Mouse (Mus musculus): ENCODE data around the gene Gm20777.
"Not testable (repeated sequence)": the region's sequence is repeated elsewhere in the genome, so short reads cannot be mapped to it uniquely, and the experiment has no call there.

The Gm20777 gene

GRCm38 (mm10) chrY:10752350-10752749 lies at the start of gene Gm20777:
Gene Gm20777 (minus strand): TSS chrY:10752450.
- not testable (repeated sequence) for DNase-seq (ENCODE audit: low read depth, low spot score)

GRCm38 (mm10) chrY:10709551-10709950 lies 42.7 kb downstream of the Gm20777 start:
- DNase-seq (ENCODE audit: low read depth, low spot score): not testable (repeated sequence)

GRCm38 (mm10) chrY:10708761-10709160 lies 43.5 kb downstream of the Gm20777 start:
- DNase-seq (ENCODE audit: low read depth, low spot score): not testable (repeated sequence)

- DNase-seq (ENCODE audit: low read depth, low spot score): not testable (repeated sequence)
These were observed 44.0 kb downstream of the Gm20777 start for GRCm38 (mm10) chrY:10708226-10708625.

- not testable (repeated sequence) for DNase-seq (ENCODE audit: low read depth, low spot score)
These were observed 45.6 kb downstream of the Gm20777 start for GRCm38 (mm10) chrY:10706686-10707085.
